16 mouse cellular contexts compared by ENCODE assay signal in the genomic region with DNA sequence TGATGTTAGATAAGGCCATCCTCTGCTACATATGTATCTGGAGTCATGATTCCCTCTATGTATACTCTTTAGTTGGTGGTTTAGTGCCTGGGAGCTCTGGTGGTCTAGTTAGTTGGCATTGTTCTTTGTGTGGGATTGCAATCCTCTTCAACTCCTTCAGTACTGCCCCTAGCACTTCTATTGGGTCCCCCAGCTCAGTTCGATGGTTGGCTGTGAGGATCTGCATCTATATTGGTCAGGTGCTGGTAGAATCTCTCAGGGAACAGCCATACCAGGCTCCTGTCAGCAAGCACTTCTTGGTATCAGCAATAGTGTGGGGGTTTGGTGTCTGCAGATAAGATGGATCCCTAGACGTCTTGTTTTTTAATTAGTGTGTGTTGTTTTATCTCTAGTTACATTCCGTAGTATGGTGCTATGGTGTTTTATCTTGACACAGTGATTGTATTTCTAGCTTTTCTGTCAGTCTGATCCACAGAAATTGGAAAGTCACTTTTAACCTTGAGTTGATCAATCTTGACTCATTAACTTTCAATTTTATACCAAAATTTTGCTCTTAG.
"Had no signal": no experiment of that assay in that cellular context is flagged by ENCODE, and none has a peak within 500 bp of the region (broad histone marks: within the 10 kb centered on the region; RNA-seq: fewer than 3 reads in every experiment).

No protein-coding gene starts in this region.

- H3K9me3 ChIP-seq: lung, embryonic 15.5 days; midbrain, embryonic 12.5 days; stomach, embryonic 15.5 days had no signal

- DNase-seq: lung, adult 2 months; lung, postnatal 14 days; lung, postnatal 36 days; midbrain, embryonic 14.5 days; right cerebral cortex, postnatal 14 days; thymus, adult 2 months; thymus, postnatal 25 days; thymus, postnatal 4 days had no signal

- H3K36me3 ChIP-seq: lung, embryonic 15.5 days; midbrain, embryonic 12.5 days; neural tube, embryonic 12.5 days; stomach, embryonic 15.5 days had no signal

- H3K4me2 ChIP-seq: lung, embryonic 15.5 days; midbrain, embryonic 12.5 days; neural tube, embryonic 12.5 days; stomach, embryonic 15.5 days had no signal

- H3K4me3 ChIP-seq: lung, embryonic 15.5 days; midbrain, embryonic 12.5 days; neural tube, embryonic 12.5 days; stomach, embryonic 15.5 days had no signal

- H3K9ac ChIP-seq: liver, embryonic 14.5 days; lung, embryonic 15.5 days; midbrain, embryonic 12.5 days; neural tube, embryonic 12.5 days; stomach, embryonic 15.5 days had no signal

- H3K4me1 ChIP-seq: lung, embryonic 15.5 days; midbrain, embryonic 12.5 days; neural tube, embryonic 12.5 days; stomach, embryonic 15.5 days had no signal

- ATAC-seq: lung, postnatal 0 days had no signal

- H3K27ac ChIP-seq: liver, embryonic 14.5 days; lung, embryonic 15.5 days; macrophage; midbrain, embryonic 12.5 days; neural tube, embryonic 12.5 days; stomach, embryonic 15.5 days; stomach, postnatal 0 days had no signal

- H3K27me3 ChIP-seq: lung, embryonic 15.5 days; midbrain, embryonic 12.5 days; neural tube, embryonic 12.5 days; stomach, embryonic 15.5 days had no signal
